Mouse (Mus musculus) small intestine, adult 2 months (tissue): ENCODE data around the gene Parg.

Source experiments
- CTCF ChIP-seq: fragments of 200-500 bp; IDR thresholded peaks from 2 replicates; pipeline ENCODE4 v1.5.1; 2012; ENCODE audit warnings: low read depth, mild to moderate bottlenecking, control low read depth, inconsistent platforms, low read length, moderate library complexity, mixed read lengths; ENCODE audit not compliant: insufficient replicate concordance, insufficient read length; ENCODE audit errors: extremely low read depth
- POLR2A ChIP-seq: fragments of 200-500 bp; IDR thresholded peaks from 2 replicates; pipeline ENCODE4 v1.6.1; 2012; ENCODE audit warnings: low read depth, mild to moderate bottlenecking, control low read depth, inconsistent platforms, low read length, moderate library complexity

GRCm38 (mm10) chr14:32317822-32318221, 116.1 kb downstream of the Parg start:
- TF ChIP-seq CTCF (no peak), POLR2A (no peak)
